Mouse (Mus musculus) hematopoietic stem cell, adult 5-6 weeks (primary cell): Measurements from ENCODE around the gene Rac1. TPM values are rescaled to one million over a fixed set of nuclear protein-coding genes. Genes with fewer than 3 reads are reported as not detected.

Source experiments
- ATAC-seq, 2 experiments: fragments of 125-278 bp in 1 of 2; replicated peaks in 1 of 2; 2 replicates each; pipeline ENCODE4 v1.8.0; 2016 to 2017; ENCODE audit warnings: inconsistent platforms in 2 of 2, mild to moderate bottlenecking in 2 of 2, moderate number of reproducible peaks in 2 of 2, low read depth in 1 of 2, moderate TSS enrichment in 1 of 2; ENCODE audit not compliant: low FRiP score in 2 of 2, poor library complexity in 2 of 2, severe bottlenecking in 2 of 2, insufficient read depth in 1 of 2, low TSS enrichment in 1 of 2
- total RNA-seq: library from RNA; stranded (forward); fragments of 172-1452, 232-1000 nt; gene quantifications from 2 replicates; pipeline ENCODE4 v1.2.3, GENCODE M21; 2017

Rac1 gene
- total RNA-seq, 1 experiment from 2014 or later: 107 TPM

DNA sequence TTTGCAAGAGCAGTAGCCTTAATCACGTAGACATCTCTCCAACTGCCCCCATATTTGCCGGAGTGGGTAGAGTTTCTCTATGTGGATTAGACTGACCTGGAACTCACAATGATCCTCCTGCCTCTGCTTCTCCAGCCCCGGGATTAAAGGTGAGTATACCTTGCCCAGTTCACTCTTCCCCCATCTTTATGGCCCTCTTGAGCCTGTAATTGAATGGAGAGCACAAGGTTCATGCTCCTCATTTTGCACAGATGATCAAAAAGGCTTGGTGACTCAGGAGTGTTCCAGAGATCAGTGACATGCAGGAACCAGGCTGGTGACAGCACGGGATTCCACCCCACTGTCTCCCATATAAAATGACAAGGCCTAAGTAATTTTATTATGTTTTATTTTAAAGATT is 7.1 kb upstream of the Rac1 start:
- no peak for ATAC-seq

DNA sequence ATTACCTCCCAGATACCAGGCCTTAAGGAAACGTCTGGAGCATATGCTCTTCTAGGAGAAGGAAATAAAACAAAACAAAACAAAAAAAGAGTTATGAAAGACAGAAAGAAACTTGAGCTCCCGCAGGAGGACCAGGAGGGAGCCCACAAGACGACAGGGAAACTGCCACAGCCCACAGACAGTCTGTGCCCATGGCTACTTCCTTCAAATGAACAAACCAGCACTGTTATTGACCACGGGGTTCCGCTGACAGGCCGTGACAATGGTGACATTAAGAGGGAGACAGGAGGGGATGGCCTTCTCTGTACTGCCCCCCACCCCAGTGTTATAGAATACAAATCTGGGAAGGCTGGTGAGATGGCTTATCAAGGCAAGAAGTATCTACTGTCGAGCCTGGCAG is 2.9 kb upstream of the Rac1 start:
- peak; percentile 51 to 59 for ATAC-seq

DNA sequence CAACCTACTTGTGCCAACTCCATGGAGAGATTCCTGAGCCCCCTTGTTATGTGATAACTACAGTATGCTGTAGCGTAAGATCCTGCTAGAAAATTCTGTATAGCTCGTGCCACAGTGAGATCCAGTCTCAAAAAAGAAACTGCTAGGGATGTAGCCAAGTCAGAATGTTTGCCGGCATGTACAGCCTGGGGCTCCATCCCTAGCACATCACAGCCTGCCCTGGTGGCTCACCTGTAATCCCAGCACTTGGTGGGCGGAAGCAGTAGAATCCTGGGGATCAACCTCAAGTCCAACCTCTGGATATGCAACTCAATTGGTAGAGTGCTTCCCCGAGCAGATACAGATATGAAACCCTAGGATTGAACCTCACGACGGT is 460 bp upstream of the Rac1 start:
- ATAC-seq: peak in 1 of 2 experiments; percentile 6; a peak in 1 of 4 replicates

DNA sequence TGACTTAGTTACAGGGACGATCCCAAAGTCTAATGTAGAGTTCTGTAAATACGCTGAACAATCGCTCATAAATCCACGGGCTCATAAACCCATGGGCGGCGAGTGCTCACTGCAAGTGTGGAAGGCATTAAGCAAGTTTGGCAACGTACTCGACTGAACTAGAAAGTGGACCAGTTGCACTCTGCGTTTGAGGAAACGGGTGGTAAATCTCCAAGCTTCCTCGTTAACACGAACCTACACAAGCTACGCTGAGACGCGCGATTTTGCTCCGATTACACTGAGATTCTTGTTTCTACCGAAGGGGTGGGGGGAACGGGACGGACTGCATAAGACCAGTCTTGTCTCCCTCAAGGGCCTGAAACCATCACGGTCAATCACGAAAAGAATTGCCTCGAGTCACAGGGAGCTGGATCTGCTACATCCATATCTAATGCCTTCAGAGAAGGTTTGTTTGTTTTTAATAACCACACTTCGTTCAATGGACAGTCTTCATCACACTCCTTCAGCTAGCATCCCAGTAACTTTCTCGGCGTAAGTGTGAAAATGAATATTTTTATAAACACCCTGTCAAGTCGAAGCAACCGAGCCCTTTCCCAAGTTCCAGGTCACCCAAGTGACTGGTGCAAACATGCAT is 1.0 kb downstream of the Rac1 start:
- ATAC-seq: peak; percentile 12 to 47; a peak in 3 of 4 replicates

DNA sequence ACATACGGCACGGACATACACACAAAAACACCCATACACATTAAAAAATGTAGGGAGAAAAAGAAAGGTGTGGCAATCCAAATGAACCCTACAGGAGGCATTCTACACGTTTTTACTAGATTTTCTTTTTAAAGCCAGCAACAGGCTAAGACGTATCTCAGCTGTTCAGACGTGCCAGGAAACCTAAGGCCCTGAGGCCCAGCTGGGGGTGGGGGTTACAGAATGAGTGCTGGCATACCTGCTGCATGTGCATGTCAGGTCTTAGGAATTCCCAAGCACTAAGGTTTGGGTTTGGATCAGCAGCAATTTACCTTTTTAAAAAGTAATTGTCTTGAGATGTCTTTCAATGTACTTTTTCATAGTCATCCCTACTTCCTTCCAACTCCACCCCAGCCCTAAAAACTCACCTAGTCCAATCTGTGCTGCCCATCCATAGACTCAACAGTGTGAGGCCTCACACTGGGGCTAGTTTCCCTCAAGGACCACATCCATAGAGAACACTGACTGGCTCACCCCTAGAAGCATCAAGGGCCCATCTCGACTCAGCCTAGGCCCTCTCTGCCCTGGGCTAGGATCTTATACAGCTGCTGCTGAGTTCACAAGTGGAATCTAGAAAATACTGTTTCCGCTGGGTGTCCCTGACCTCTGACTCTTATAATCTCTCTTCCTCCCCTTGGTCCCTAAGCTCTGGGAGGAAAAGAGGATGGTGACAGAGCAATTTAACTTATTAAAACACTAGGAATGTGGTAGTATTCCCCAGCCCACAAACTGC is 2.2 kb downstream of the Rac1 start:
- ATAC-seq: no peak

DNA sequence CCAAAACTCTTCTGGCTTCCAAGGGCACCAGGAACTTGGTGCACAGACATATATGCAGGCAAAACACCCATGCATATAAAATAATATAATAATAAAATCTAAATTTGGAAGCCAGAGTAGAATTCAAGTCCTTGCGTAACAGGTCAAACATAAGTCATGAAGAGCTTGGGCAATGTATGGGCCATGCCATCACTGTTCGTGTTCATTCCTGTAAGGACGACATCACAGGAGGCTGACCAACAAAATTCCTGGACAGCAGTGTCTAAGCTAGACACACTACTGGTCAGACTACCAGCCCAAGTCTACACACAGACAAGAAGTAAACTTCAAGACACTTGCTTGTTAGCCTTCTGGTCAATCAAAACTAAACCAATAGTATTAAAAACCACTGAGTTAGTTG is 5.0 kb downstream of the Rac1 start:
- ATAC-seq: no peak

DNA sequence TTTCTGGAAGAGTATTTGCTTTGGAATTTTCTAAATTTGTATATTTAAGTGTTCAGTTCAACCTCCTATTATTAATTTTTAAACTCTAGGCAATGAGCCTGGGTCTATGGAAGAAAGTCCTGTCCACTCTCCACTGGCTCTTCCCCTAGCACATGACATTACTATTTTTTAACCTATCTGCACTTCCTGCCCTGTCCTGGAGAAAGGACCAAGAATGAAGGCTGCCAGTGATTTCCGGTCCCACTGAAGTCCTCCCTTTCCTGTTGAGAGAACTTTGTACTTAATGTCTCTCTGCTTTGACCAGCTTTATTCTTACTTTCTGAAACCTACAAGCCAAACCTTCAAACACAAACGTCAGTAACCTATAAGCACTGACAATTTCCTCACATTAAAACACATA is 7.4 kb downstream of the Rac1 start:
- ATAC-seq: no peak

DNA sequence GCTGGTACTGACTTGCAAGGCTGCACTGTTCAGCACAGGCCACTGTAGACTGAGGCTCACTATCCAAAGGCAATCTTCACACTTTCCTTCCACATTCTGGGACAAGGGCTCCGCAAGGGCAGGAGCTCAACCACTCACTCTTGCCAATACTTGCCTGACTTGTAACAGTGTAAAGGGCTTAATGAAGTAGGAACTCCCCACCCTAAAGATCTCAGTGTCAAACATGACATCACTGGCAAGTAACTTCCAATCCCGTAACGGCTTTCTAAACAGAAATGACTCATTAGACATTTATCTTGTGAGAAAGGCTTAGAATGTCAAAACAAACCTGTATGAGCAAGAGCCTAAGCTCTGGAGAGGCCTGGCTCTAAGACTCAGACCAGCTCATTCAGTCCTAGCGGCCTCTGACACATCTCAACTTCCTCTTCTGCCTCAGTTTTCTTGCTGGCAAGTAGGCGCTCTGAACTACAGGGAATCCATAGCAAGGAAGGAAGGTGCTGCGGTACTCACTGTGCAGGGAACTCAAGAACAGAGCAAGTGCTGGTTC is 9.7 kb downstream of the Rac1 start:
- peak; percentile 53 to 63 for ATAC-seq

DNA sequence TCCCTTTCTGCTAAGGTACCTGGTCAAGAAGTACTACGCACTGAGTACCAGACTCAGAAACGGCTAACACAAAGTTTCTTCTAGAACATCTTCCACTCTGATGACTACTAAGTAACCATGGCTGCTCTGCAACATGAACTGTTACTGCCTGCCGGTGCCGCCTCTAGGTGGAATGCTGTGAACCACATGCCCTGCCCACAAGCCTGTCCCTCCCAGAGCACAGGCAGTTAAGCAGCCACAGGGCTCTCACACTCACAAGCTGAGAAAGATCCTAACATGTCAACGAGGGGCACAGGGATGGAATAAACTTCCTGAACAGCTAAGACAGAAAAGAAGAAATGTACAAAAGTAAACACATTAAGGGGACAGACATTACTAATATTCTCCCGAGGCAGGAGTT is 10.4 kb downstream of the Rac1 start:
- ATAC-seq: peak; percentile 39 to 42; a peak in 2 of 4 replicates

DNA sequence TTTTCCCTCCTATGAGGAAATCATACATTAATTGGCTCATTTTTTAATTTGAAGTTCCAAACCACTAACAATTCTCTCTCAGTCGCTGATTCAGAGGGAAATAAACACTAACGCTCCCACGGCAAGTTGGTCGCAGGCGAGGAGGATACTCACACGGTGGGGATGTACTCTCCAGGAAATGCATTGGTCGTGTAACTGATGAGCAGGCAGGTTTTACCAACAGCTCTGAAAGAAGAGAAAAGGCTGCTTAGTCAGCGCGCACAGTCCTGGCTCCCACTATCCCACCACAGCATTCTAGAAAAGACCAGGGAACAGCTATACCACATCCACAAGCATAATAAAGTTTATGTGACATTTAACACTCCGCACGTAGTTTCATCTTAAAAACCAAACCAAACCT is 10.8 kb downstream of the Rac1 start:
- no peak for ATAC-seq

DNA sequence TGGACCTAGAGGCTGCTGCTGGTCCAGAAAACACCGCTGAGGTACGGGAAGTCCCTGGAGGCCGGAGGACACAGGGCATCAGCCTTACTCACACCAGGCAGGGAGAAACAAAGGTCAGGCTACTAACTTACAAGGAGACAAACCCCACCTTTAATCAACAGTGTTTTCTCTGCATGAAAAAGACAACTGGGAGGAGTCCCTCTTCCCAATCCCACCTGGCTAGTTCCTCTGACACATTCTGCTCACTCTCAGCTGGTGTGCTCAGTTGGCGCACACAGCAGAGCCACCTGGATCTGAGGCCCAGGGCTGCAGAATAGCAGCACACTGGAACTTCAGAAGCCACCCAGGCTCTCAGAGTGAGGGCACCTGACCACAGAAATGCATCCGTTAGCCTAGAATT is 13.0 kb downstream of the Rac1 start:
- no peak for ATAC-seq

DNA sequence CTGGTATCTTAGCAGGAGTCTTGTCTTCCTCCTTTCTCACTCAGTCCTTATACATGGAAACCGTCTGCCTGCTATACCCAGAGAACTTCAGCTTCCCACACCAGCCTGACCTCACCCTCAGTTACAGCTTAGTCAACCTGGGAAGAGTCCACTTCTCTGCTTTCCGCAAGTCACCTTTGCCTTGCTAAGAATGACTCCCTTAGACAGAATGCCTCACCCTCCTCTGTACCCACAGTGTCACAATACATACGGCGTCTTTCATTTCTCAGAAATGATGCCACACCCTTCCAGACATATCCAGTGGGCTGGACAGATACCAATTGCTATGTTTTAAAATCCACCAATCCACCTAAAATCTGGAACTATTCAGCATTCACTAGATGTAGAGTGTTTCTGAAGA is 15.5 kb downstream of the Rac1 start:
- no peak for ATAC-seq

DNA sequence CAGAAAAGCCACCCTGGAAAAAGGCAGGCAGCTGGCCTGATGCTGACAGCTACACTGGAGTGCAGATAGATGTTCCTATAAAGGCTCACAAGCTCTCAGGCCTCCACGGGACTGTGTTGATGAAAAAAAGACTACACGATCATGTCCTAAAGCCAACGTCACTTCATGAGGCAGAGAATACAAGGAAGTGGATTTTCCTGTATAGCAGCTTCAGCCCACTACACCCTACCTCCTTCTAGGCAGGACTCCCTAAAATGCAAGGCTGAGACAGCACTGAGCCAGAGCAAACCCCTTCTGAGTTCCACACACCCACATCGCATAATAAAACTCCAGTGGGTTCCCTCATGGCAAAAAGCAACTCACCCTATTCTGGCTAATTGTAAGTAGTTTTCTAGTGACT is 16.3 kb downstream of the Rac1 start:
- ATAC-seq: no peak

DNA sequence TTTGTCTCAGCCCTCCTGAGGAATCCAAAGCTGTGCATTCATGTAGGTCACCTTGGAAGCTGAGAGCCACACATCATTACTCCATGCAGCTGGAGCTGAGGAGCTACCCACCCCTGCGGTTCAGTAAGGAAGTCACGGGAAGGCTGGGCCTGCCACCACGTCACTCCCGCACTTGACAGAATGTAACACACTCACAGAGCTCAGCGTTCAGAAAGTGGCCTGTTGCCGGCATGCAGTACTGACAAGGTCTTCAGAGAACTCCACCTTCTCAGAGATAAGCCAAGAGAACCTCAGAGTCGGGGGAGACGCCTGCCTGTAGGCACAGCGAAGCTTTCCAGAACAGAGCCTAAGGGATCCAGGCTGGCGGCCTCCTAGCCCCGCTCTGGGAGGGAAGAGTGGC is 18.1 kb downstream of the Rac1 start:
- ATAC-seq: peak; percentile 72 to 88

DNA sequence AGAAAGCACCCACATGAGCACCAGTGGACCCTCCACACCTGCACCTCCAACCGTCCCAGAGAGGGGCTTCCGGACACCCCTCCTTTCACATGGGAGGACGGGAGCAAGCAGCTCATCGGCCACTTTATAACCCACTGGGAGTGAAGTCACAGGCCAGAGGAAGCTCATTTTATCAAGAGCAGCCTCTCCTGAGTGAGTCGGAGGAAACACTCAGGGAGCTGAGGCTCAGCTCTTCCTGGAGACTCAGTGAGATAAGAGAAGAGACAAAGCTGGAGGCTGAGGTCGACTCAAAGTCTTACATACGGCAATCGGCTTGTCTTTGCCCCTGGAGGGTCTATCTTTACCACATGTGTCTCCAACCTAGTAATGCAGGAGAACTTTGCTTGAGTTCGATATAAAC is 18.5 kb downstream of the Rac1 start:
- ATAC-seq: peak in 1 of 2 experiments; percentile 4; a peak in 1 of 4 replicates

DNA sequence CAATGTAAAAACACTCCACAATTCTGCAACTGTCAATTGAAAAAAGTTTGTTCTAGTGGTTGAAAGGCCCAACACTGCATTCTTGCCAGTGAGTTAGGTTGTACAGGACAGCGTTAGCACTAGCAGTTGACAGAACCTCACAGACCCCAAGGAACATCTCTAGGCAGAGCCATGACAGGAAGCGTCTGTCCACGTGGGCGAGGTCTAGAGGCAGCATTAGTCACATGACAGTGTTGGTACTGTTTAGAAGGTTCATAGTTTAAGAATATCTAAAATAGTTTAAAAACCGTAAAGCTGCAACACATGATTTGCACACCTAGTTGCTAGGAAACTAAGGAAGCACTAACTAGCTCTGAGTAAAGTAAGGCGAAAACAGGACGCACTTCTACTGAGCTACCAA is 22.3 kb downstream of the Rac1 start:
- no peak for ATAC-seq

DNA sequence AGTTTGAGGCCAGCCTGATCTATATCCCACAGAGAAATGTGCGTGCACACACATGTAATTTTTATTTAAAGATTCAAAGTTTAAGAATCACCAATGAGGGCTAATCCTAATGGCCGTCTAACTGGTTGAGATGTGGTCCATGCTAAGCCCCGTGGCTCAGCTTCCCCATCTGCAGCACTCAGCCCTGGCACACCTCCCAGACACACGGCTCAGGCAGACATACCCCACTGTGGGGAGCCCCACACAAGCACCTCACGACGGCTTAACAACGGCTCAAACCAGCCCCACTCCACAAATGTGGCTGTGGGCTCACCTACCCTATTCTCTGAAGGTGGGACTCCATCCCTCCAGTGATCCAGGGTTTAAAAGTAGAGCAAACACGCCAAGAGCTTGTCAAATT is 22.8 kb downstream of the Rac1 start:
- ATAC-seq: no peak

DNA sequence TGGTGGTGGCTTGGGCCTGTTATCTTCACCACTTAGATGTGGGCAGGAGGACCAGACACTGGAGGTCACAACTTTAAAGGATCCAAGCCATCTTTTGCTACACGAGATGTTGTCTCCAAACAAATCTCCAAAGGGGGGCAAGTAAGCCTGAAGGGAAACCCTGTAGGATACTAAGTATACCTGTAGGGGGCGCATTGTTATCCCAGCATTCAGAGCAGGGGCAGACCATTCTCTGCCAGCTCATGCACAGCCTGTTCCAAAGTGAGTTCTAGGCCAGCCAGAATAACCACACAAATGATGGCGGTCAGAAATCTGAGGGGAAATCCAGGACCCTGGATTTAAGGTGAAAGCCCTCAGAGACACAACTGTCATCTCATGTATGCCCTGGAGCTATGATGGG is 23.4 kb downstream of the Rac1 start:
- ATAC-seq: 0 out of 4 replicates have a peak, but pooled peaks of 1 of the 2 experiments have one; percentile 30

DNA sequence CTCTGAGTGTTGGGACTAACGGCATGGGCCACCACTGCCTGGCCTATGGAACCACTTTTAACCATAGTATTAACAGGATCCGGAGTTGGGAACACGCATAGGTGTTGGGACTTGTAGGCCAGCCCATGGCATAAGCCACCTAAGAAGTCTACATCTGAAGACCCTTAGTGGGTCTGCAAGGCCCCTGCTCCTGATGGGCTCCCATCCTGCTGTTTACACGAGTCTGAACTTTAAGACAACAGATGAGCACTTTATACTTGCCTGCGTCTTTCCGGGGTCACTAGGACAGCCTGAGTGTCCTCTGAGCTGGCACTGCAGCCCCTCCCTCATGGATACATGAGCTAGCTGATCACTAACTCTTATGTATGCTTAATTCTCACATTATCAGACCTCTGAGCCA is 24.1 kb downstream of the Rac1 start:
- ATAC-seq: no peak
